Mouse (Mus musculus): ENCODE data around the gene Parp8. TPM values are rescaled to one million over a fixed set of nuclear protein-coding genes. Genes with fewer than 3 reads are reported as not detected.

The Parp8 gene
- total RNA-seq, 4 experiments from 2014 or later = 8.2 to 11.6 (median 11.2) TPM

GRCm38 (mm10) chr13:116843937-116844336 lies 181.4 kb downstream of the Parp8 start:
- no peak for DNase-seq (ENCODE audit: low spot score)

GRCm38 (mm10) chr13:116830984-116831383 lies 194.4 kb downstream of the Parp8 start:
- DNase-seq (ENCODE audit: low spot score) = no peak

GRCm38 (mm10) chr13:116829015-116829414 lies 196.3 kb downstream of the Parp8 start:
- DNase-seq (ENCODE audit: low spot score) = no peak

- no peak for DNase-seq (ENCODE audit: low spot score)
Observed at GRCm38 (mm10) chr13:116811456-116811855, 213.9 kb downstream of the Parp8 start.

Other genes starting within 250 kb of the Parp8 start
- gene Emb, start 183.0 kb upstream of the Parp8 start, total RNA-seq (2022) = 10 to 100 TPM in 2 of 4 experiments, 1 to 10 TPM in 2; 9.1 to 13.0 (median 9.7) TPM
- gene Gm17509, start 195.5 kb upstream of the Parp8 start, total RNA-seq (2022) = not detected